Mouse (Mus musculus) cerebellum, postnatal 4 days (tissue): ENCODE measurements around the gene Fignl2.

Experiments
- DNase-seq, 2 experiments: peaks; one replicate each; pipeline ENCODE4 v3.0.0; 2022; ENCODE audit warnings: low spot score in 2 of 2, mixed read lengths in 1 of 2

Fignl2 gene

GRCm38 (mm10) chr15:101011352-101011751 lies 67.0 kb downstream of the Fignl2 start:
- DNase-seq, result no peak

DNA sequence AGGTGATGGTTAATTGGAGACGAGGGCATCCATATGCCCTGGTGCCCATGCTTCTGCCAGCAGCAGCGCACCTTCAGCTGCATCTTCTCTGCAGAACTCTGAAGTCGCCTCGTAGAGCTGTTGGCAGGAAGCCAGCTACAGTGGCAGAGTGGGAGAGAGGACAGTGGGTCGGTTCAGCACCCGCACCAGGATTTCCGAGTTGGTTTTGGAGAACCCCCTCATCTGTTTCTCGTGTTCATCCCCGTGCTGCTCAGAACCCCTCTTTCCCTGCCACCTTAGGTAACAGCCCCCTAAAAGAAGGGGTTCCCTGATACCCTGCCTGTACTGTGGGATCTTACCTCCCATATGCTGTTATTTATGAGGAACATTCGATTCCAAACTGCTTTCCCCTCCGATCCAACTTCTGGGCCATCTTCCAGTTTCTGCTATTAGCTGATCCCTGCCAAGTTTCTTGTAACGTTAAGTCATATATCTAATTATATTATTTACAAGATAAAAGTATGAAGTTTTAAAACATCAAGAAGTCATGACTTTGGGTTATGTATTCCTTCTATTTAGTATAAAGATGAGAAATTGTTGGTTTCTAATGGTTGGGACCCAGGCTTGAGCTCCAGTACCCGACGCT lies 69.9 kb downstream of the Fignl2 start:
- DNase-seq, result no peak

- no peak for DNase-seq
Measured at GRCm38 (mm10) chr15:101007236-101007635, 71.1 kb downstream of the Fignl2 start.

- DNase-seq, result no peak
Measured at GRCm38 (mm10) chr15:101006251-101007040, 71.9 kb downstream of the Fignl2 start.

GRCm38 (mm10) chr15:101005717-101006116 lies 72.7 kb downstream of the Fignl2 start:
- DNase-seq, result no peak

- DNase-seq, result no peak
Measured at GRCm38 (mm10) chr15:101004538-101004937, 73.8 kb downstream of the Fignl2 start.

GRCm38 (mm10) chr15:101002466-101002865 lies 75.9 kb downstream of the Fignl2 start:
- DNase-seq, result no peak

- no peak for DNase-seq
Measured at GRCm38 (mm10) chr15:101001685-101002084, 76.7 kb downstream of the Fignl2 start.
